Mouse (Mus musculus) CH12.LX (cell line): ENCODE data around the gene Ldah.

Experiments used
- CTCF ChIP-seq, 2 experiments: IDR thresholded peaks in 1 of 2; conservative IDR thresholded peaks in 1 of 2; 2 replicates each; pipeline ENCODE4 v1.5.1; 2011 to 2012; ENCODE audit warnings: low read depth in 2 of 2, low read length in 2 of 2, improper control_type of control experiment in 1 of 2, inconsistent platforms in 1 of 2, mild to moderate bottlenecking in 1 of 2, moderate library complexity in 1 of 2
- EP300 ChIP-seq: IDR thresholded peaks from 2 replicates; pipeline ENCODE4 v1.6.1; 2011; ENCODE audit warnings: low read length, improper control_type of control experiment
- MXI1 ChIP-seq: IDR thresholded peaks from 2 replicates; pipeline ENCODE4 v1.6.1; 2011; ENCODE audit warnings: mild to moderate bottlenecking, low read depth, low read length, improper control_type of control experiment

GRCm38 (mm10) chr12:8289499-8289898 is 81.6 kb downstream of the Ldah start:
- no peak for TF ChIP-seq MXI1
- TF ChIP-seq EP300 = no peak
- TF ChIP-seq CTCF (conservative IDR thresholded peaks at IDR 0.05 in 1 of 2, IDR thresholded peaks at IDR 0.05 in 1 of 2; ENCODE audit: low read depth in 2 of 2, low read length in 2 of 2) = no peak
